Mouse (Mus musculus) small intestine, adult 2 months (tissue): Measurements from ENCODE around the gene Dlgap1. TPM values are rescaled to one million over a fixed set of nuclear protein-coding genes. Genes with fewer than 3 reads are reported as not detected.

Source experiments
- H3K27ac ChIP-seq: fragments of 200-500 bp; 2 replicates; pipeline ENCODE4 v1.5.1; 2012; ENCODE audit warnings: low read depth, low read length, control low read depth, inconsistent platforms; ENCODE audit not compliant: insufficient read depth
- H3K27me3 ChIP-seq: fragments of 200-500 bp; 2 replicates; pipeline ENCODE4 v1.6.1; 2012; ENCODE audit warnings: mild to moderate bottlenecking, moderate library complexity, low read length, inconsistent platforms; ENCODE audit not compliant: control insufficient read depth, insufficient read depth
- H3K36me3 ChIP-seq: fragments of 200-500 bp; 2 replicates; pipeline ENCODE4 v1.6.1; 2012; ENCODE audit warnings: mild to moderate bottlenecking, low read length, control low read depth, inconsistent platforms; ENCODE audit not compliant: control insufficient read depth, insufficient read depth
- H3K4me1 ChIP-seq: fragments of 200-500 bp; 2 replicates; pipeline ENCODE4 v1.6.1; 2012; ENCODE audit warnings: low read length, inconsistent platforms, mixed read lengths; ENCODE audit not compliant: control insufficient read depth, insufficient read depth, insufficient read length
- H3K4me3 ChIP-seq: fragments of 200-500 bp; 2 replicates; pipeline ENCODE4 v1.5.1; 2012; ENCODE audit warnings: low read depth, mild to moderate bottlenecking, control low read depth, inconsistent platforms, low read length, moderate library complexity
- CTCF ChIP-seq: fragments of 200-500 bp; IDR thresholded peaks from 2 replicates; pipeline ENCODE4 v1.5.1; 2012; ENCODE audit warnings: low read depth, mild to moderate bottlenecking, control low read depth, inconsistent platforms, low read length, moderate library complexity, mixed read lengths; ENCODE audit not compliant: insufficient replicate concordance, insufficient read length; ENCODE audit errors: extremely low read depth
- POLR2A ChIP-seq: fragments of 200-500 bp; IDR thresholded peaks from 2 replicates; pipeline ENCODE4 v1.6.1; 2012; ENCODE audit warnings: low read depth, mild to moderate bottlenecking, control low read depth, inconsistent platforms, low read length, moderate library complexity
- WGBS: fragments of 180-500 bp; shearing (Covaris S2); methylation state at CpG from one replicate; pipeline ENCODE4 v1.1.7; 2018; 5-methylcytosine and 5-hydroxymethylcytosine counted together
- polyA plus RNA-seq: library from polyadenylated mRNA; depleted of rRNA; stranded (reverse); fragments of >200 nt; gene quantifications from 2 replicates; pipeline ENCODE4 v1.2.3, GENCODE M21; 2012

Dlgap1 gene
- polyA plus RNA-seq, 1 experiment, result 0.61 TPM

DNA sequence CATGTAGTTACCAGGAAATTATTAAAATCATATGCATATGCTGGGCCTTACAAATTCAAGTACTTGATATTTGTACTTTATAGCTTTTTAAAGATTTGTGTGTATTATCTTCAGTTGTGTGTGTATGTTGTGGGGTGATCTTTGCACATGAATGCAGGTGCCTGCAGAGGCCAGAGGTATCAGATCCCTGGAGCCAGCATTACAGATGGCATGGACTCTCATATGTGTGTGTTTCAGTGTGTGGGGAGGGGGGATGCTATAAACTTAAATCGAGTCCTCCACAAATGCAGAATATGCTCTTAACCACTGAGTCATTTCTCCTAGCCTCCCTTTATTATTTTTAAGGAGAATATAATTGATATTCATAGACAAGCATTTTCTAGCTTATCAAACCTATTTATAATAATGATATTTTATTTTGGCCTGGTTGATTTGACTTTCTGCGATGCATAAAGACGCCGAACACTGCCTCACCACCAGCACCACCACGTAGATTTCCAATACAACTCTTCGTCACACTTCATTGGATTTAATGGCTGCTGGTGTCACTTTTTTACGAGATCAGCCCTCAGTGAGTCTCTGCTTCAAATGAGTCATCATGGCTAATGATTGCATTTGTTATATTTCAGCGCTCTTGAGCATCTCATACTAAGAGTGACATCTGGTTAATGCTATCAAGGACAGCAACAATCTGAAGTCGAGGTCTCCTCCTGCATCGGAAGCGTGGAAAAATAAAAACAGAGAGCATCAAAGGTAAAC lies 338.7 kb downstream of the Dlgap1 start:
- H3K4me3 ChIP-seq, result no peak overlapping the region
- TF ChIP-seq CTCF (no peak), POLR2A (no peak)
- no peaks in the 10 kb centered on the region for H3K27me3 ChIP-seq
- WGBS, result 82% methylated on average over 11 of the region's 11 CpGs
- no peak overlapping the region for H3K27ac ChIP-seq
- H3K4me1 ChIP-seq, result no peaks in the 10 kb centered on the region
- H3K36me3 ChIP-seq, result no peaks in the 10 kb centered on the region

DNA sequence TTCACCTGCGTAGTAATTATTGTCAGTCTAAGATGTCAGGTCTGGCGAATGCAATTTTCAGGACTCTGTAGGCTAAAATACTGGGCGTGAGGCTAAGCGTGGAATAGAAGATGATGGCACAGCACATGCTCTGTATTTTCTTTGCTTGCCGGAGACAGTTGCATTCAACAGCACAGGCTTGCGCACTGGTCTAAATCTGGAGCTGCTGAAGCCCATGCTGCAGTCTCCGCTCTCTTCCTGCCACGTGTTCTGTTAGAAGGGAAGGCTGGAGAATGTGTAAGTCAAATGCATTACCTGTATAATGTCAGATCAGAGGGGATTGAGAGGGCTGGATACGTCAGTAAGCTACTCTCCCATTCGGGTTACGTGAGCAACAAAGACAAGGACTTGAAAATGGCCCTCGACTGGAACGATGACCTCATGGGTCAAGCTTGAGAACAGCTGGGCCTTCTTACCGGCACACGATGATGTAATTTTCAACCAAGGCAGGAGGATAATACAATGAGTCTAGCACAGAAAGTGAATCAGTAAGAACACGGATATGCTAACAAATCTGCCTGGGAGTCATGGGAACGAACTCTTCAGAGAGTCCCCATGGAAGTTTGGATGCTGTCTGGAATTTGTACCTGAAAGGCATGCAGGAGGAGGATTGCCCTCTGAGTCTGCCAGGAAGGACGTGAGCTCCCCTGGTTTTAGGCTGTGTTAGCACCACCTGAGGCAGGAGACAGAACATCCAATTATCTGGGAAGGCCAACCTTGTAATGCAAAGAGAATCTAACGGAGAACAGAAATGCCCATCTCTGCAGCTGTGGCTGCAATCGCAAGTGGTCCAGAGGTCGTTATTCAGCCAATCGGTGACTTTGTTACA lies 339.7 kb downstream of the Dlgap1 start:
- no peaks in the 10 kb centered on the region for H3K4me1 ChIP-seq
- no peak overlapping the region for H3K27ac ChIP-seq
- no peak overlapping the region for H3K4me3 ChIP-seq
- H3K27me3 ChIP-seq, result no peaks in the 10 kb centered on the region
- TF ChIP-seq POLR2A (no peak), CTCF (no peak)
- H3K36me3 ChIP-seq, result no peaks in the 10 kb centered on the region
- WGBS, result 78% methylated on average over 22 of the region's 22 CpGs

DNA sequence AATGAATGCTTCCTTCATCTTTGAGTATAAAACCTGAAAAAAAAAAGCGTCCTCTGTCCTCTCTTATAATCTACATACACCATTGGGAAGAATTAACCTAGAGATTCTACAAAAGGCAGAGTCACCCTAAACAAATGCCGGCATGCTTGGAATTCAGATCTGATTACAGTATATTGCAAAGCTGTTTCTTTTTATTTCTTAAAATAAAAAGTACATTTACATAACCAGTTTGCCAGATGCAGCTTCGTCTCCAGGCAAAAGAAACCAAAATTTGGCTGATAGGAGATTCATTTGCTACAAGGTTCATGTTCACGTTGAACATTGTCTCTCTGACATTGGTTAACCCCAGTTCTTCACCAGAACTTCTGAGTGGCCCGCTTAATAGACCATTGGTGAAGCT lies 347.5 kb downstream of the Dlgap1 start:
- H3K27ac ChIP-seq, result no peak overlapping the region
- H3K27me3 ChIP-seq, result no peaks in the 10 kb centered on the region
- no peaks in the 10 kb centered on the region for H3K36me3 ChIP-seq
- H3K4me3 ChIP-seq, result no peak overlapping the region
- WGBS, result 69% methylated on average over 5 of the region's 5 CpGs
- TF ChIP-seq CTCF (no peak), POLR2A (no peak)
- no peaks in the 10 kb centered on the region for H3K4me1 ChIP-seq

DNA sequence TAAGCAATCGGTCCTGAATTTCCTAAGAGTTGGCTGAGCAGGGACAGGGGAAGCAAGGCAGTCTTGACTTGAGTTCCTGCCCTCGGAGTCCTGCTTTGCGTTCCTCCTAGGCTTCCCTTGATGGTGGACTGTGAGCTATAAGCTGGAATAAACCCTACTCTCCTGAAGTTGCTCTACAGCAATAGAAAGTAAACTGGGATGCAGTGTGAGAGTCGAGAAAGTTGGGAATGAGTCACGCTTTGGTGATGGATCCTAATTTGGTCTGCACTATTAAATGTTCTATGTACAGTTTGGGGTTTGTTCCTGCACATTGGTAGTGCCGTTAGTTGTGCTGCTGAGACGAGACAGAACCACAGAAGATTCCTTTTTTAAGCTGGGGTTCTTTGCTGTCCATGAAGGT lies 348.9 kb downstream of the Dlgap1 start:
- WGBS, result 85% methylated on average over 7 of the region's 7 CpGs
- H3K27me3 ChIP-seq, result no peaks in the 10 kb centered on the region
- no peak for TF ChIP-seq CTCF
- no peak for TF ChIP-seq POLR2A
- no peaks in the 10 kb centered on the region for H3K4me1 ChIP-seq
- H3K4me3 ChIP-seq, result no peak overlapping the region
- no peak overlapping the region for H3K27ac ChIP-seq
- H3K36me3 ChIP-seq, result no peaks in the 10 kb centered on the region

GRCm38 (mm10) chr17:70321976-70322375 lies 353.1 kb downstream of the Dlgap1 start:
- Histone ChIP-seq H3K4me3 (no peak overlapping the region), H3K36me3 (no peaks in the 10 kb centered on the region), H3K27me3 (no peaks in the 10 kb centered on the region), H3K27ac (no peak overlapping the region), H3K4me1 (no peaks in the 10 kb centered on the region)
- no peak for TF ChIP-seq POLR2A
- no peak for TF ChIP-seq CTCF
- 85% methylated on average over 6 of the region's 6 CpGs for WGBS

DNA sequence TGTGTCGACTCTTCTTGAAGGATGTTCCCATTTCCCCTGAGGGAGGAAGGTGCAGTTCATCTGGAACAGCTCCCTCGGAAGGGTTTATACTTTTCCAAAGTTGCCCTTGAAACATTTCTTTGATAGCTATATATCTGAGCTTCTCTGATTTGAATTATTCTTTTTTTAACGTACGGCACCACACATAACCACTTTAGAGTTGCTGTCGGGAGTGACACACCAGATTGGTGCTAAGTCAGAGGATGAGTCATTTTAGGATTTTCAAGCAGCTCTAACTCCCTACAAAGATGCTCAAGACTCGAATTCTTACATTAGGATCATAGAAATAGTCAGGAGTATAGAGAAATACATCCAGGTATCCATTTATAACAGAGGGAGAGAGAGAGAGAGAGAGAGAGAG lies 364.6 kb downstream of the Dlgap1 start:
- H3K4me1 ChIP-seq, result no peaks in the 10 kb centered on the region
- H3K4me3 ChIP-seq, result no peak overlapping the region
- no peaks in the 10 kb centered on the region for H3K27me3 ChIP-seq
- no peak overlapping the region for H3K27ac ChIP-seq
- no peak for TF ChIP-seq CTCF
- TF ChIP-seq POLR2A, result no peak
- WGBS, result 75% methylated on average over 6 of the region's 6 CpGs
- no peaks in the 10 kb centered on the region for H3K36me3 ChIP-seq

GRCm38 (mm10) chr17:70334171-70334570 lies 365.3 kb downstream of the Dlgap1 start:
- no peaks in the 10 kb centered on the region for H3K4me1 ChIP-seq
- 24% methylated on average over 3 of the region's 3 CpGs for WGBS
- no peak overlapping the region for H3K4me3 ChIP-seq
- no peaks in the 10 kb centered on the region for H3K36me3 ChIP-seq
- TF ChIP-seq CTCF (no peak), POLR2A (no peak)
- H3K27me3 ChIP-seq, result no peaks in the 10 kb centered on the region
- H3K27ac ChIP-seq, result no peak overlapping the region
